Mouse (Mus musculus): ENCODE measurements around the gene Sh3pxd2a. TPM values are rescaled to one million over a fixed set of nuclear protein-coding genes. Genes with fewer than 3 reads are reported as not detected.
"Not testable (repeated sequence)": the region's sequence is repeated elsewhere in the genome, so short reads cannot be mapped to it uniquely, and the experiment has no call there.

Sh3pxd2a gene
- polyA plus RNA-seq, 1 experiment from 2014 or later, result 4.1 TPM

GRCm38 (mm10) chr19:47402544-47402943 lies 61.7 kb downstream of the Sh3pxd2a start:
- no peaks in the 10 kb centered on the region for H3K9me3 ChIP-seq (ENCODE audit: control insufficient read depth, low read length)
- H3K4me3 ChIP-seq (ENCODE audit: low read depth, low read length), result no peak overlapping the region
- ATAC-seq (ENCODE audit: low FRiP score) (no peak), DNase-seq (ENCODE audit: low spot score, missing footprints) (peak; percentile 68)
- H3K4me1 ChIP-seq (ENCODE audit: control insufficient read depth, insufficient read depth, low read length), result no peaks in the 10 kb centered on the region
- no peak overlapping the region for H3K9ac ChIP-seq (ENCODE audit: low read length)
- 84% methylated on average over 4 of the region's 4 CpGs for WGBS
- H3K27me3 ChIP-seq (ENCODE audit: control insufficient read depth, insufficient read depth, low read length), result no peaks in the 10 kb centered on the region
- no peak overlapping the region for H3K4me2 ChIP-seq
- no peak overlapping the region; the same call in 1 of the 2 replicates for H3K27ac ChIP-seq (ENCODE audit: low read depth, low read length)
- no peaks in the 10 kb centered on the region for H3K36me3 ChIP-seq (ENCODE audit: control insufficient read depth, insufficient read depth, low read length)

GRCm38 (mm10) chr19:47399709-47400108 lies 64.5 kb downstream of the Sh3pxd2a start:
- WGBS, result 96% methylated on average over 4 of the region's 4 CpGs
- no peaks in the 10 kb centered on the region for H3K27me3 ChIP-seq (ENCODE audit: control insufficient read depth, insufficient read depth, low read length)
- H3K9ac ChIP-seq (ENCODE audit: low read length), result no peak overlapping the region
- DNase-seq (ENCODE audit: low spot score, missing footprints) (peak; percentile 2), ATAC-seq (ENCODE audit: low FRiP score) (no peak)
- no peaks in the 10 kb centered on the region for H3K4me1 ChIP-seq (ENCODE audit: control insufficient read depth, insufficient read depth, low read length)
- no peak overlapping the region for H3K4me3 ChIP-seq (ENCODE audit: low read depth, low read length)
- no peaks in the 10 kb centered on the region for H3K9me3 ChIP-seq (ENCODE audit: control insufficient read depth, low read length)
- no peaks in the 10 kb centered on the region for H3K36me3 ChIP-seq (ENCODE audit: control insufficient read depth, insufficient read depth, low read length)
- no peak overlapping the region for H3K27ac ChIP-seq (ENCODE audit: low read depth, low read length)
- H3K4me2 ChIP-seq, result no peak overlapping the region

- WGBS, result 96% methylated on average over 11 of the region's 11 CpGs
- no peaks in the 10 kb centered on the region for H3K9me3 ChIP-seq (ENCODE audit: control insufficient read depth, low read length)
- H3K4me1 ChIP-seq (ENCODE audit: control insufficient read depth, insufficient read depth, low read length), result no peaks in the 10 kb centered on the region
- H3K36me3 ChIP-seq (ENCODE audit: control insufficient read depth, insufficient read depth, low read length), result no peaks in the 10 kb centered on the region
- no peak overlapping the region for H3K4me3 ChIP-seq (ENCODE audit: low read depth, low read length)
- peak; percentile 75 for DNase-seq (ENCODE audit: low spot score, missing footprints)
- no peak overlapping the region for H3K4me2 ChIP-seq
- no peak for ATAC-seq (ENCODE audit: low FRiP score)
- H3K27me3 ChIP-seq (ENCODE audit: control insufficient read depth, insufficient read depth, low read length), result no peaks in the 10 kb centered on the region
- no peak overlapping the region for H3K9ac ChIP-seq (ENCODE audit: low read length)
- no peak overlapping the region for H3K27ac ChIP-seq (ENCODE audit: low read depth, low read length)
Measured at GRCm38 (mm10) chr19:47399029-47399428, 65.2 kb downstream of the Sh3pxd2a start.

GRCm38 (mm10) chr19:47397882-47398671 lies 66.1 kb downstream of the Sh3pxd2a start:
- WGBS, result 65% methylated on average over 18 of the region's 18 CpGs
- no peaks in the 10 kb centered on the region for H3K27me3 ChIP-seq (ENCODE audit: control insufficient read depth, insufficient read depth, low read length)
- H3K36me3 ChIP-seq (ENCODE audit: control insufficient read depth, insufficient read depth, low read length), result no peaks in the 10 kb centered on the region
- no peak overlapping the region for H3K27ac ChIP-seq (ENCODE audit: low read depth, low read length)
- H3K4me2 ChIP-seq, result no peak overlapping the region
- H3K4me1 ChIP-seq (ENCODE audit: control insufficient read depth, insufficient read depth, low read length), result no peaks in the 10 kb centered on the region
- H3K9me3 ChIP-seq (ENCODE audit: control insufficient read depth, low read length), result no peaks in the 10 kb centered on the region
- ATAC-seq (ENCODE audit: low FRiP score), result no peak
- peak; percentile 72 for DNase-seq (ENCODE audit: low spot score, missing footprints)
- no peak overlapping the region for H3K4me3 ChIP-seq (ENCODE audit: low read depth, low read length)
- no peak overlapping the region for H3K9ac ChIP-seq (ENCODE audit: low read length)

DNA sequence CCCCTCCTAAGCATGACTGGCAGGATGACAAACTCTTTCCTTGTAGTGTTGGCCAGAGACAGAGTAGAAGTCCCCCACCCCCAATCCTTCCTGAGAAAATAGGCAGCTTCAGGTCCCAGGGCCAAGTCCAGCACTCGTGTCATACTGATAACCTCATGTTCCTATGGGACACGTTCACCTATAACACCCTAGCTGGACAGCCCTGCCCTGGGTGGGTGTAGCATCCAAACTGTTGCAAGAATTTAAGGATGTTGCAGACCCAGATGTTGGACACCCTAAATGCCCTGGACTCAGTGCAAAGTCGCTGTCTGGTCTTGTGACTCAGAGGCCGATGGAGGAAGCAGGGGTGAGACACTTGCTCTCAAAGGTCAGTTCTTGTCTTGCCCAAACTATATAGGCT lies 68.9 kb downstream of the Sh3pxd2a start:
- WGBS, result 88% methylated on average over 4 of the region's 4 CpGs
- H3K9me3 ChIP-seq (ENCODE audit: control insufficient read depth, low read length), result no peaks in the 10 kb centered on the region
- DNase-seq (ENCODE audit: low spot score, missing footprints), result no peak
- ATAC-seq (ENCODE audit: low FRiP score), result no peak
- no peak overlapping the region for H3K4me3 ChIP-seq (ENCODE audit: low read depth, low read length)
- H3K4me1 ChIP-seq (ENCODE audit: control insufficient read depth, insufficient read depth, low read length), result no peaks in the 10 kb centered on the region
- H3K27ac ChIP-seq (ENCODE audit: low read depth, low read length), result no peak overlapping the region
- no peaks in the 10 kb centered on the region for H3K36me3 ChIP-seq (ENCODE audit: control insufficient read depth, insufficient read depth, low read length)
- H3K27me3 ChIP-seq (ENCODE audit: control insufficient read depth, insufficient read depth, low read length), result no peaks in the 10 kb centered on the region
- no peak overlapping the region for H3K4me2 ChIP-seq
- H3K9ac ChIP-seq (ENCODE audit: low read length), result no peak overlapping the region

GRCm38 (mm10) chr19:47394781-47395180 lies 69.4 kb downstream of the Sh3pxd2a start:
- not testable (repeated sequence) for H3K36me3 ChIP-seq (ENCODE audit: control insufficient read depth, insufficient read depth, low read length); DNase-seq (ENCODE audit: low spot score, missing footprints); H3K9me3 ChIP-seq (ENCODE audit: control insufficient read depth, low read length); ATAC-seq (ENCODE audit: low FRiP score); H3K27ac ChIP-seq (ENCODE audit: low read depth, low read length); H3K4me1 ChIP-seq (ENCODE audit: control insufficient read depth, insufficient read depth, low read length); H3K27me3 ChIP-seq (ENCODE audit: control insufficient read depth, insufficient read depth, low read length); H3K4me2 ChIP-seq; H3K4me3 ChIP-seq (ENCODE audit: low read depth, low read length); H3K9ac ChIP-seq (ENCODE audit: low read length)
- 94% methylated on average over 1 of the region's 1 CpGs for WGBS

GRCm38 (mm10) chr19:47390878-47391277 lies 73.3 kb downstream of the Sh3pxd2a start:
- no peaks in the 10 kb centered on the region for H3K27me3 ChIP-seq (ENCODE audit: control insufficient read depth, insufficient read depth, low read length)
- 85% methylated on average over 13 of the region's 13 CpGs for WGBS
- H3K4me3 ChIP-seq (ENCODE audit: low read depth, low read length), result no peak overlapping the region

DNA sequence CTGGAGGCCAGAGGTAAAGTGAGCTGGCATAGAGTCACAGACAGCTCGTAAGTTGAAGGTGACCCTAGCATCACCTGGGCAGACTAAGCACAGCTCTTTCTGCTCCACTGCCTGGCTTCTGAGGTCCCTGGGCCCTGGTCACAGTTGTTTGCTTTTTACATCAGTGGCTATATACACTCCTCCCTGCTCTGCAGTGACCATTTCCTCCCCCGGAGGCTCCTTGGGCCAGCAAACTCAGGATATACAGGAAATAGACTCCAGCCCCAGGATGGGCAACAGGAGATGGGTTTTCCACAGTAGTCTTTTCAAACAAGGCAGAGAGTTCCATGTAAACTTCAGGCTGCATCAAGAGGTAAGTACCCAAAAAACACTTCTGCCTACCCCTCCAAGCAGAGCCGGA lies 76.3 kb downstream of the Sh3pxd2a start:
- no peaks in the 10 kb centered on the region; the same call in 1 of the 2 replicates for H3K27me3 ChIP-seq (ENCODE audit: control insufficient read depth, insufficient read depth, low read length)
- no peaks in the 10 kb centered on the region for H3K9me3 ChIP-seq (ENCODE audit: control insufficient read depth, low read length)
- H3K36me3 ChIP-seq (ENCODE audit: control insufficient read depth, insufficient read depth, low read length), result no peaks in the 10 kb centered on the region
- H3K4me2 ChIP-seq, result no peak overlapping the region
- 84% methylated on average over 3 of the region's 3 CpGs for WGBS
- DNase-seq (ENCODE audit: low spot score, missing footprints), result no peak
- no peaks in the 10 kb centered on the region for H3K4me1 ChIP-seq (ENCODE audit: control insufficient read depth, insufficient read depth, low read length)
- no peak overlapping the region for H3K4me3 ChIP-seq (ENCODE audit: low read depth, low read length)
- no peak overlapping the region for H3K9ac ChIP-seq (ENCODE audit: low read length)
- no peak overlapping the region for H3K27ac ChIP-seq (ENCODE audit: low read depth, low read length)
- ATAC-seq (ENCODE audit: low FRiP score), result no peak

More at GRCm38 (mm10) chr19:47390878-47391277, 73.3 kb downstream of the Sh3pxd2a start:
- Histone ChIP-seq H3K9ac (ENCODE audit: low read length) (no peak overlapping the region), H3K4me2 (no peak overlapping the region), H3K36me3 (ENCODE audit: control insufficient read depth, insufficient read depth, low read length) (no peaks in the 10 kb centered on the region), H3K27ac (ENCODE audit: low read depth, low read length) (no peak overlapping the region), H3K4me1 (ENCODE audit: control insufficient read depth, insufficient read depth, low read length) (no peaks in the 10 kb centered on the region), H3K9me3 (ENCODE audit: control insufficient read depth, low read length) (no peaks in the 10 kb centered on the region)
- ATAC-seq (ENCODE audit: low FRiP score) (no peak), DNase-seq (ENCODE audit: low spot score, missing footprints) (no peak)

DNA sequence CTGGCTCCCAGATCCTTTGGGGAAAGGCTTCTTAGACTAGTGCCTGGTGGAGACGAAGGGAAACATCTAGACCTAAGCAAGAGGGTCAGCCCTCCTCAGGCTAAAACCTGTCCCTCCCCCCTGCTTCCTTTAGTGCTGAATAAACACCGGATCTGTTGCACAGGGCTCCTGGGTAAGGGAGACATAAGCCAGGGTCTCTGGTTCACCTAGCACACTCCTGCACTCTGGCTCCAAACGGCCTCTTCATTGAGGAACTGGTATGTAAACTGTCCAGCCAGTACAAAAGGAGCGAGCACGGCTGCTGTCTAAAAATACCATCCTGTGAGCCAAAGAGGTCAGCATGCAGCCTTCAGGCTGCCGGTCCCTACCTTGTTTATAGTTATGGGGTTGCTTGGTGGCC lies 76.8 kb downstream of the Sh3pxd2a start:
- no peak for ATAC-seq (ENCODE audit: low FRiP score)
- Histone ChIP-seq H3K27ac (ENCODE audit: low read depth, low read length) (no peak overlapping the region), H3K36me3 (ENCODE audit: control insufficient read depth, insufficient read depth, low read length) (no peaks in the 10 kb centered on the region), H3K9me3 (ENCODE audit: control insufficient read depth, low read length) (no peaks in the 10 kb centered on the region), H3K27me3 (ENCODE audit: control insufficient read depth, insufficient read depth, low read length) (no peaks in the 10 kb centered on the region; the same call in 1 of the 2 replicates), H3K4me2 (no peak overlapping the region), H3K4me1 (ENCODE audit: control insufficient read depth, insufficient read depth, low read length) (no peaks in the 10 kb centered on the region), H3K4me3 (ENCODE audit: low read depth, low read length) (no peak overlapping the region), H3K9ac (ENCODE audit: low read length) (no peak overlapping the region)
- WGBS, result 71% methylated on average over 6 of the region's 6 CpGs
- DNase-seq (ENCODE audit: low spot score, missing footprints), result no peak
